Mouse (Mus musculus): Measurements from ENCODE around the gene Gbp2b. TPM values are rescaled to one million over a fixed set of nuclear protein-coding genes. Genes with fewer than 3 reads are reported as not detected.
"Not testable (repeated sequence)": the region's sequence is repeated elsewhere in the genome, so short reads cannot be mapped to it uniquely, and the experiment has no call there.

The Gbp2b gene
- polyA plus RNA-seq, 1 experiment from 2014 or later = not detected

DNA sequence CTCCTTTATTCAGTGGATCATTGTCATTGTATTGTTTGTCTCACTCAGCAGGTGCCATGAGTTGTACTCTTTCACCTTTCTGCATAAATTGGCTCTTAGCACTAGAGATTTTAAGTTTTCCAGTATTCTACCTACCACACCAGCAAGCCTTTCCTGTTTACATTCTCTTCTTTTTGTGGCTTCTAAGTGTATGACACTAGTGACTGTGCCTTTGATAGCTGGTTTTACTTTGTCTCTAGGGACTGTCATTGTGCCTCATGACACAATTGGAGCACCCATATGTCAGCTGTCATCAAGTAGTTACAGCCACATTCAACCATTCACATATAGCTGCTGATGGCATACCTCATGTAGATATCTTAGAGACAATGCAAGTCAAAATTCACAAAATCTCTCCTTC is 7.0 kb downstream of the Gbp2b start:
- no peak for ATAC-seq (ENCODE audit: low FRiP score, low TSS enrichment)
- Histone ChIP-seq H3K9me3 (ENCODE audit: control insufficient read depth, low read length) (no peaks in the 10 kb centered on the region), H3K27ac (ENCODE audit: low read depth, low read length) (no peak overlapping the region), H3K4me1 (ENCODE audit: control insufficient read depth, insufficient read depth, low read length) (no peaks in the 10 kb centered on the region), H3K4me3 (ENCODE audit: low read length) (no peak overlapping the region), H3K27me3 (ENCODE audit: control insufficient read depth, insufficient read depth, low read length) (no peaks in the 10 kb centered on the region), H3K9ac (ENCODE audit: low read depth, low read length) (no peak overlapping the region), H3K36me3 (ENCODE audit: control insufficient read depth, insufficient read depth, low read length) (no peaks in the 10 kb centered on the region), H3K4me2 (replicated peaks; ENCODE audit: low read depth, low read length) (no peak overlapping the region)

DNA sequence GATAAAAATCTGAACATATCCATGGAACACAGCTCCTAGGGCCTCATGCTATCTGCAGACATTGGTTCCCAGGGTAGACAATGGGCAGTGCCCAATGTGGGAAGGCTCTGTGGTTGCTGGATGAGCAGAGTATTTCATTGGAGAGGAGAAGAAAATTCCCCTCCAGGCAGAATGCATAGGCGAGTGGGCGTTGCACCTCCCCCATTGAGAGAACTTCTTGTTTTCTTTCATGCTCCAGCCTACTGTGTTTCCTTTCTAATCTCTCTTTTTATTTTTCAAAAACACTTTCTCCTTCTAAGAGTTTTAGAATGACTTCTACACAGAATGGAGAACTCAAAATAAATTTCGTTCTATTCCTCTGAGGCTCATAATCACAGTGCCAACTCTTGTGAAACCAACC is 24.0 kb downstream of the Gbp2b start:
- Histone ChIP-seq H3K4me3 (ENCODE audit: low read length) (no peak overlapping the region), H3K4me2 (replicated peaks; ENCODE audit: low read depth, low read length) (no peak overlapping the region), H3K36me3 (ENCODE audit: control insufficient read depth, insufficient read depth, low read length) (no peaks in the 10 kb centered on the region), H3K4me1 (ENCODE audit: control insufficient read depth, insufficient read depth, low read length) (no peaks in the 10 kb centered on the region), H3K27ac (ENCODE audit: low read depth, low read length) (no peak overlapping the region), H3K27me3 (ENCODE audit: control insufficient read depth, insufficient read depth, low read length) (no peaks in the 10 kb centered on the region), H3K9me3 (ENCODE audit: control insufficient read depth, low read length) (no peaks in the 10 kb centered on the region), H3K9ac (ENCODE audit: low read depth, low read length) (no peak overlapping the region)
- 76% methylated on average over 3 of the region's 3 CpGs for WGBS
- no peak for ATAC-seq (ENCODE audit: low FRiP score, low TSS enrichment)

DNA sequence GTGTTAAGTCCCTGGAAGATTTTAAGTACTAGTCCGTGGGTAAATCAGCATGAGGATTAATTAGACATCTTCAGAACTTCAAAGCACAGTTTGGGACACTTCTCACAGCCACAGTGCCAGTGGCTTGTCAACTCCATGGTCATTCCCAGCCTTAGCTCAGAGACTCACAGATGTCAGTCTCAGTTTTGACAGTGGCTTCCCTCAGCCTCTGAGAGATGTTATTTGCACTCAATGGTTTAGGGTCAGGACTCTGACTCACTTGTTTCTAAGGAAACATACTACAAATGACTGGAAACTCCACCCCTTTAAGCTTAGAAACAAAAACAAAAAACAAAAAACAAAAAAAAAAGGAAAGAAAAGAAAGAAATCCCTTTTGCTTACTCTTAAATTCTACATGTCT is 25.0 kb downstream of the Gbp2b start:
- no peak overlapping the region for H3K9ac ChIP-seq (ENCODE audit: low read depth, low read length)
- 52% methylated on average over 1 of the region's 1 CpGs for WGBS
- no peak overlapping the region for H3K4me3 ChIP-seq (ENCODE audit: low read length)
- H3K36me3 ChIP-seq (ENCODE audit: control insufficient read depth, insufficient read depth, low read length) = no peaks in the 10 kb centered on the region
- ATAC-seq (ENCODE audit: low FRiP score, low TSS enrichment) = no peak
- H3K27me3 ChIP-seq (ENCODE audit: control insufficient read depth, insufficient read depth, low read length) = no peaks in the 10 kb centered on the region
- no peaks in the 10 kb centered on the region for H3K9me3 ChIP-seq (ENCODE audit: control insufficient read depth, low read length)
- no peak overlapping the region for H3K27ac ChIP-seq (ENCODE audit: low read depth, low read length)
- H3K4me1 ChIP-seq (ENCODE audit: control insufficient read depth, insufficient read depth, low read length) = no peaks in the 10 kb centered on the region
- no peak overlapping the region for H3K4me2 ChIP-seq (replicated peaks; ENCODE audit: low read depth, low read length)

DNA sequence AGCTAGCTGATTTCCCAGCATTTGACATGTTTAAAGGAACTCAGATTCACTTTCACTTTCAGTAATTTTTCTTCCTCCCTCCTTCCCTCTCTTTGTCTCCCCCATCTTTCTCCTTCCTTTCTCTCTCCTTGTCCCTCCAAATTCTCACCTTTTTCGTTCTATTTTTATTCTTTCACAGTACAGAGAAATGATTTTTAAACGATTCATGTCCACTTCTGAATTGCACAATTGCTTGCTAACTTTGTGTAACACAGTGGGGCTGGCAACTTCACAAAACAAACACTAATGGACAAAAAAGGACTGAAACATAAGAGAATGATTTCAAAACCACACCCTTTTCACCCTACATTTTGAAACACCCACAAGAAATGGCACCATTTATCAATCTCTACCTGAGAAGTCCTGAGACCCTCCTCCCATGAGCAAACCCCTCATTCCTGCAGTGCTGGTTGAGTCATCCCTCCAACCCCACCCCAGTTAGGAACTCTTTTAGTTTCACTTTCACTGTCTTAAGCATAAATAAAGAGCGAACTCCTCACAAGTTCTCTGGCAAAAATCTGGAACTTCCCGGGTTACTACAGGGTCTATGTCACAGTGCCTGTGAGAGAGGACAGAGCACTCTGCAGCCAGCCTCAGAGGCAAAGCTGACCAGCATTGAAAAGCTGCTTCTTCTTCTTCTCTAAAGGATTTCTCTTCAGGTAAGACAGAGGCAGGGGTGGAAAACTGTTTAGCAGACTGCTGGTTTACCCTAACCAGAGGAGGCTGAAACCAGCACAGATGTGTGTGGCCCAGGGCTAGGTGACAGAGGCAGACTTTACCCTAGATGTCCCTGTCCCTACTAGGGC is 25.7 kb downstream of the Gbp2b start, which contains the start of gene Gbp2:
Gene Gbp2, plus strand, starts transcription at position 492 of the 845 bp plus-strand sequence.
- H3K27ac ChIP-seq (ENCODE audit: low read depth, low read length) = no peak within 1 kb of the TSS
- no peak for ATAC-seq (ENCODE audit: low FRiP score, low TSS enrichment)
- no peak within 1 kb of the TSS for H3K9ac ChIP-seq (ENCODE audit: low read depth, low read length)
- H3K9me3 ChIP-seq (ENCODE audit: control insufficient read depth, low read length) = no peaks in the 10 kb centered on the region
- H3K4me1 ChIP-seq (ENCODE audit: control insufficient read depth, insufficient read depth, low read length) = no peaks in the 10 kb centered on the region
- no peaks in the 10 kb centered on the region for H3K36me3 ChIP-seq (ENCODE audit: control insufficient read depth, insufficient read depth, low read length)
- no peak within 1 kb of the TSS; the same call in 1 of the 2 replicates for H3K4me2 ChIP-seq (replicated peaks; ENCODE audit: low read depth, low read length)
- WGBS = 62% methylated on average over 4 of the region's 4 CpGs
- H3K27me3 ChIP-seq (ENCODE audit: control insufficient read depth, insufficient read depth, low read length) = no peaks in the 10 kb centered on the region
- H3K4me3 ChIP-seq (ENCODE audit: low read length) = no peak within 1 kb of the TSS

DNA sequence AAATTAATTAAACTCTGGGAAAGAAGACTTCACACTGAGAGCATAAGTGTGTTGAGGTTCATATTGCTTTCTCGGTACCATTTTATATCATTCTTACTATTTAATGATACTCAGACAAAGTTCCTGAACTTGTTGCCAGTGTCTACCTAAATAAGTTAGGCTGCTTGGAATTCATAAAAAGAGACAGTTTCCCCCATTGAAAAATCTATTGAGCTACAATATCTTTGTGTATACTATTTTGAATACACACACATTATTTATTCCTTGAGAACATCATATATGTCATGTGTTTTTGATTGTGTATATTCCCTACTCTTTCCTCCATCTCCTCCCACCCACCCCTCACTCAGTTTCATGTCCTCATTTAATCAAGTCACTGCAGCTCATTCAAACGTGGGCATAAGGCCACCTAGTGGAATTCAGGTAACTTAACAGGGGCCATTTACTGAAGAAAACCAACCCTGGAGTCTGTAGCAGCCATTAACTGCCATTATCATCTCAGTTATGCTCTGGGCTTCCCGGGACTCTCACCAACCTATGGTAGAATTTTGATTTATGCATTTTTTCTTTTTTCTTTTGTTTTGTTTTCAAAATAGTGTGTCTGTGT is 26.4 kb downstream of the Gbp2b start:
- WGBS = 54% methylated on average over 3 of the region's 3 CpGs
- Histone ChIP-seq H3K4me3 (ENCODE audit: low read length) (no peak overlapping the region), H3K27me3 (ENCODE audit: control insufficient read depth, insufficient read depth, low read length) (no peaks in the 10 kb centered on the region), H3K9me3 (ENCODE audit: control insufficient read depth, low read length) (no peaks in the 10 kb centered on the region), H3K27ac (ENCODE audit: low read depth, low read length) (no peak overlapping the region), H3K4me1 (ENCODE audit: control insufficient read depth, insufficient read depth, low read length) (no peaks in the 10 kb centered on the region), H3K36me3 (ENCODE audit: control insufficient read depth, insufficient read depth, low read length) (no peaks in the 10 kb centered on the region), H3K4me2 (replicated peaks; ENCODE audit: low read depth, low read length) (no peak overlapping the region; the same call in 1 of the 2 replicates), H3K9ac (ENCODE audit: low read depth, low read length) (no peak overlapping the region)
- no peak for ATAC-seq (ENCODE audit: low FRiP score, low TSS enrichment)

DNA sequence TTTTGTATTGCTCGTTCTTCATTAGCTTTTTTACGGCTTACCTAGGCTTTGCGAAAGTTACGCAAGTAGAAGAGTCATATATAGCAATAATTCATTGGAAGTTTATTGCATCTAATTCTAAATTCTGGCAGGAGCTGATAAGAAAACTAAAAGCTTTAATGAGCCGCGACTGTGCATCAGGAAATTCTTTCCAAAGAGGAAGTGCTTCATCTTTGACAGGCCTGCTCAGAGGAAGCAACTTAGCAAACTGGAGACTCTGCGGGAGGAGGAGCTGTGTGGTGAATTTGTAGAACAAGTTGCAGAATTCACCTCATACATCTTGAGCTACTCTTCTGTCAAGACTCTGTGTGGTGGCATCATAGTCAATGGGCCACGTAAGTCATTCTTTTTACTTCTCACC is 35.7 kb downstream of the Gbp2b start:
- no peak overlapping the region for H3K4me2 ChIP-seq (replicated peaks; ENCODE audit: low read depth, low read length)
- H3K9me3 ChIP-seq (ENCODE audit: control insufficient read depth, low read length) = no peaks in the 10 kb centered on the region
- no peaks in the 10 kb centered on the region for H3K36me3 ChIP-seq (ENCODE audit: control insufficient read depth, insufficient read depth, low read length)
- H3K4me1 ChIP-seq (ENCODE audit: control insufficient read depth, insufficient read depth, low read length) = no peaks in the 10 kb centered on the region
- WGBS = 43% methylated on average over 8 of the region's 8 CpGs
- no peak overlapping the region for H3K4me3 ChIP-seq (ENCODE audit: low read length)
- H3K27me3 ChIP-seq (ENCODE audit: control insufficient read depth, insufficient read depth, low read length) = no peaks in the 10 kb centered on the region
- no peak overlapping the region for H3K9ac ChIP-seq (ENCODE audit: low read depth, low read length)
- H3K27ac ChIP-seq (ENCODE audit: low read depth, low read length) = no peak overlapping the region
- ATAC-seq (ENCODE audit: low FRiP score, low TSS enrichment) = no peak

DNA sequence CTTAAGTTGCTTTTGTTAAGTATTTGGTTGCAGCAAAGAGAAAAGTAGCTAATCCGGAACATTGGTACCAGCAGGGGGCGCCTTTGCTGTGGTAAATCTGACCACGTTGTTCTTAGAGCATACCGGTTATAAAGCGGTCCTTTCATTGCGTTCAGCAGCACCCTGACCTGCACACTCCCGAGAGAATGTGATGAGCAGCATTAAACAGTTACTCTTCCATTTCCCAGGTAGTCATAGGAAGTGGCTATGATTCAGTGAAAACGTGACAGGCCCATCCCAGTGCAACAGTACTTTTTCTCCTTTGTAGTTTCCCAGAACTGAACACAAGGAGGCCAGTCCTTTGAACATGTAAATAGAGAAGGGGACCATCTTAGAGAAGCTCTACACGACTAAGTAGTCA is 45.6 kb downstream of the Gbp2b start:
- no peak for ATAC-seq (ENCODE audit: low FRiP score, low TSS enrichment)
- 3% methylated on average over 9 of the region's 9 CpGs for WGBS

DNA sequence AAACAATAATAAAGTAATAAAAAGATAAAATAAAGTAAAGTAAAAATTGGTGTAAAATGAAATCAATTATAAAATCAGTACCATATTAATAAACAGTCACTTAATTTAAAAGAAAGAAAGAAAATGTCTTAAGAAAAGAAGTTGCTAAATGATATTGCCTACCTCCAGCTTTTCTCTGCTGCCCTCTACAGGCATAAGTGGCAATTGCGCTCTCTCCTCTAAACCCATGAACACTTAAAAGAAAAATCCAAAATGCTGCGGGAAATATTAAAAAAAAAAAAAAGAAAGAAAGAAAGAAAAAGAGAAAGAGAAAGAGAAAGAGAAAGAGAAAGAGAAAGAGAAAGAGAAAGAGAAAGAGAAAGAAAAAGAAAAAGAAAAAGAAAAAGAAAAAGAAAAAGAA is 51.3 kb downstream of the Gbp2b start:
- not testable (repeated sequence) for H3K4me3 ChIP-seq (ENCODE audit: low read length); H3K4me1 ChIP-seq (ENCODE audit: control insufficient read depth, insufficient read depth, low read length); H3K4me2 ChIP-seq (replicated peaks; ENCODE audit: low read depth, low read length); ATAC-seq (ENCODE audit: low FRiP score, low TSS enrichment); H3K9me3 ChIP-seq (ENCODE audit: control insufficient read depth, low read length); H3K36me3 ChIP-seq (ENCODE audit: control insufficient read depth, insufficient read depth, low read length); H3K27ac ChIP-seq (ENCODE audit: low read depth, low read length); H3K27me3 ChIP-seq (ENCODE audit: control insufficient read depth, insufficient read depth, low read length); H3K9ac ChIP-seq (ENCODE audit: low read depth, low read length)
- 23% methylated on average over 2 of the region's 2 CpGs for WGBS

More for the DNA sequence above, 45.6 kb downstream of the Gbp2b start:
- Histone ChIP-seq H3K9ac (ENCODE audit: low read depth, low read length) (no peak overlapping the region), H3K4me1 (ENCODE audit: control insufficient read depth, insufficient read depth, low read length) (no peaks in the 10 kb centered on the region), H3K4me2 (replicated peaks; ENCODE audit: low read depth, low read length) (0 out of 2 replicates have a peak overlapping the region, but pooled peaks have one; percentile 12), H3K27ac (ENCODE audit: low read depth, low read length) (no peak overlapping the region), H3K27me3 (ENCODE audit: control insufficient read depth, insufficient read depth, low read length) (0 out of 2 replicates have a peak, but pooled peaks cover 2% of the 10 kb centered on the region), H3K4me3 (ENCODE audit: low read length) (no peak overlapping the region), H3K36me3 (ENCODE audit: control insufficient read depth, insufficient read depth, low read length) (no peaks in the 10 kb centered on the region), H3K9me3 (ENCODE audit: control insufficient read depth, low read length) (no peaks in the 10 kb centered on the region)

DNA sequence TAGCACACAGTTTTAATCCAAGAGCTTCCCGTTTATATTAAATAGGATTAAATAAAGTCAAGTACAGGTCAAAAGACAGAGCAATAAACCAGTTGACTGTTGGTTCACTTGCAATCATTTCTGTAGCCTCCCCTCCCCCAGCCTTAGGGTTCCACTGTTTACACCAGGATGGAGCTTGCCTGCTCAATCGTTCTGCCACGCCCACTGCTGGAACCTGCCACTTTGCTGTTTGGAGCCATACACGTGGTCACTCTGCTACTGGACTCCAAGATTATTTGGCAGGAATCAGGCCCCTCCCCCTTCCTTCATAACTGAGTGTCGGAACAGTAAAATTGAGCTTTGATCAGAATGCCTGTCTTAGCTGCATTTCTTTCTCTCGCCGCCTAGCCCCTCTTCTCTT is 53.2 kb downstream of the Gbp2b start:
- not testable (repeated sequence) for H3K4me3 ChIP-seq (ENCODE audit: low read length); H3K27me3 ChIP-seq (ENCODE audit: control insufficient read depth, insufficient read depth, low read length); H3K4me1 ChIP-seq (ENCODE audit: control insufficient read depth, insufficient read depth, low read length); ATAC-seq (ENCODE audit: low FRiP score, low TSS enrichment); H3K4me2 ChIP-seq (replicated peaks; ENCODE audit: low read depth, low read length); H3K9me3 ChIP-seq (ENCODE audit: control insufficient read depth, low read length); H3K9ac ChIP-seq (ENCODE audit: low read depth, low read length); H3K27ac ChIP-seq (ENCODE audit: low read depth, low read length); H3K36me3 ChIP-seq (ENCODE audit: control insufficient read depth, insufficient read depth, low read length)
- 54% methylated on average over 7 of the region's 7 CpGs for WGBS
